Mouse (Mus musculus): Measurements from ENCODE around the gene Nfia.

The Nfia gene

DNA sequence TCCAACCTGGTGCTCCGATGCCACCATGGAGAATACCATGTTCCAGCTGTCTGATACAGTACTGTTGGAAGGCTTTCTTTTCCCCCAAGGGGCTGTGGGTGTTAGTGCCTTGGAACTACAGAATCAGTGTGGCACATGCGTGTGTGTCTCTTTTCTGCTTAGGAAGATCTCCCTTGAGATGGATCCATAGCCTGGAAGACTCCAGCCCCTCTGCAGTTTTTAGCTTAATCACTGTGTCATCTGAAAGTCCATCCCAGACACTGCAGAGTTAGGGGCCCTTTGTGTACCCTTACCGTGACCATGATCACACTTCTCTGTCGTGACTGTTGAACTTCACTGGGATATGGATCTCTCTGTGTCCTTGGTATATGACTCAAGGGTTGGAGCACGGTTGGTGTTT, 142.2 kb downstream of the Nfia start:
- no peak for DNase-seq

DNA sequence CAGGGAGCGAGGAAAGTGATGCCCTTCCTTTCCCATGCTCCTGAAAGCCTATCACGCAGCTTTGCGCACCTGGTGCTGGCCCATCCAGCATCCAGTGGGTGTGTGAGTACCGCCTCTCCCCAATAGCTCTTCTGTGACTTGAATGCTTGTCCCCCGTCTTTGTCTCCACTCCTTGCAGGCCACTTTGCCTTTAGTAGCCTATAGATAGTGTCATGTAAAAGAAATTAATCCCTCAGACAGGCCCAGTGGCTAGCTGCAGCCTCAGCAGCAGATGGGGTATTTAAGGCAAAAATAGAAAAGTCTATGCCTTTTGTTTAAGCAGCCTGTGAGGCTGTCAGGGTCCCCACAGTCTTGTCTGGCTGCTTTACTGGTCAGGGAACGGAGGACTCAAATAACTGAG, 145.0 kb downstream of the Nfia start:
- no peak for DNase-seq

DNA sequence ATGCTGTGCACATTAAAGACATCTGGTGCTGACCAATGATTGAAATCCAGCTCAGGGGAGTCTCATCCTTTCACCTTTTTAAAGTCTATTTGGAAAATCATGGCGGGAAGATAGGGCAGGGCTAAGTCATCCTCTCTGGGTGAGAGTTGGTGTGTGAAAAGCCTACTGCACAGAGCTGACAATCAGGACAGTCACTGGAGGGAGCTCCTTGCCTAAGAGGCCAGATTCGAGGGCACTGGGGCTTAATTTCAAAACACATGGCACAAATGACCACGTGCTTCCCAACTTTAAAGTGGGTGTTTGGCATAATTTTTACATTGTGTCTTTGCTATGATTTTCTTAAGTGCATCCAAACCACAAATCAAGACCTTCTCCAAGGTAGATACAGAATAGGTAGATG, 146.1 kb downstream of the Nfia start:
- no peak for DNase-seq

DNA sequence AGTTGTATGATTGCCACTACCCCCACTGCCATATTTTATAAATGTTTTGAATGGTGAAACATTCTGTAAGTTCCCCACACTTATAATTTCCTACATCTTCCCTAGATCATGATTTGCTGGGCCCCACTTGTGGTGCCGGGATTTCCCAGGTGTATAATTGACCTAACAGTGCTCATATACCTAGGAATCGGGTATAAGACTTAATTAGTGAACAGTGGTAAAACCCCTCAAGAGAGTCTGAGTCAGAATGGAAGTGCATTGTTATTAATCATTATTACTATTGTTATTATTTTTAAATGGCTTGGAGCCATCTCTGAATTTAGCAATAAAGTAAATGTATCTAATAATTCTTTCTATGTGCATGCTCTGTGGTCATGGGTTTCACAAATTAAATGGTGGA, 147.2 kb downstream of the Nfia start:
- no peak for DNase-seq

DNA sequence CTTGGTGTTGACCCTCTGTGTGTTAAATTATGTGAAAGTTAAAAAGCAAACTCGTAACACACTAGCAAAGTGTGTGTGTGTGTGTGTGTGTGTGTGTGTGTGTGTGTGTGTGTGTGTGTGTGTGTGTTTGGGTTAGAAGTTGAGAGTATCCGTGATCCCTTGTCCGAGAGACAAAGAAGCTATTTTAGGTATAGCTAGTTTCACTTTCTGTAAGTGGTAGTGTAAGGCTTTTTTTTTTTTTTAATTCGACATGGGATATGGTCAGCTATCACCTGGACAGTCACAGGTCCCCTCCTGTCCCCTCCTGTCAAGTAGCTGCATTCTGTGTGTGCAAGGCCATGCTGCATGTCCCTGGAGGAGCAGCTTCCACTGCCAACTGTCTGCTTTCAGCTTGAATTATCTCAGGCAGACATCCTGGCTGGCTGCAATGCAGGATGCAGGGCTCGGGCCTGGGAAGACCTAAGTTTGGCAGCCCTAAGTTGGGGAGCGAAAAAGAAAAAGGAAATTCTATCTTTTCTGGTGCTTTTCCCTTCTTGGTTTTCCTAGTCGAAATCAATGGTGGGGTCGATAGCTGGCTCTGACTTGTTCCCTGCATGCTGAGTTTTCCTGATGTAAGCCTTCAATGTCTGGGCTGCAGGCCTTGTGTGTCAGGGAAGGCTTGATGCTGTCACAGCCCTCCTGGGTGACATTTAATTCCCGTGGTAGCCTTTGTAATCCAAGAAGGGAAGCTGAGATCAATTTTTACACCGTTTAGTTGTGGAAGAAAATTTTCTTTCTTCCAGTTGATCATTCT, 147.9 kb downstream of the Nfia start:
- peak in 1 of 2 experiments; percentile 14 for DNase-seq

DNA sequence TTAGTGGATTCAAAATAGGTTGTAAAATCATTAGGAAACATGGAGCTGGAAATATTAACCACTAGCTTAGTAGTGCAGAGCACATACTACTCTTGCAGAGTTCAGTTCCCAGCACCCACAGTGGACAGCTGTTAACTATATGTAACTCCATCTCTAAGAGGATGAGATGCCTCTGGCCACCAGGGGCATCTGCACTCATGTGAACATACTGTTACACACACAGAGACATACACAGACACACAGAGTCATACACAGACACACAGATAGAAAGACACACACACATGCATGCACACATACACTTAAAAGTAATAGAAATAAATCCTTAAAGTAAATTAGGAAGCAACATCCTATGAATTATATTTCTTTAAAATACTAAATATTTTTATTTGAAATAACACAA, 149.1 kb downstream of the Nfia start:
- no peak for DNase-seq

DNA sequence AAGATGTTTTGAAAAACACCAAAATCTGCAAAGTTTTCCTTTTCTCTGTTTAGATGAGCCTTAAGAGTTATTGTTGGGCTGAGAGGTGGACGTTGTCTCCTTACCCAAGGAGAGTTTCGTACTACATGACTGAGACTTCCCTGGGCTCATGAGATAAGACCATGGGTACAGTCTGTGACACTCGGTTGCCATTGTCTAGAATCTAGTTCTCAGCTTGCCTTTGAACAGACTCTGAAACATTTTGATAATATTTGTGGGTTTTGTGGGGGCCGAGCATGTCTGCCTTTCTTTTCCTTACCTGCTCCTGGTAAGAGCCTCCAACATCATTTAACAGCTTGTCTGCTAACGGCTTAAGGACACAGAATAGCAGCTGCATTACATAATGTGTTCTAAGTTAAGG, 150.7 kb downstream of the Nfia start:
- DNase-seq: no peak

DNA sequence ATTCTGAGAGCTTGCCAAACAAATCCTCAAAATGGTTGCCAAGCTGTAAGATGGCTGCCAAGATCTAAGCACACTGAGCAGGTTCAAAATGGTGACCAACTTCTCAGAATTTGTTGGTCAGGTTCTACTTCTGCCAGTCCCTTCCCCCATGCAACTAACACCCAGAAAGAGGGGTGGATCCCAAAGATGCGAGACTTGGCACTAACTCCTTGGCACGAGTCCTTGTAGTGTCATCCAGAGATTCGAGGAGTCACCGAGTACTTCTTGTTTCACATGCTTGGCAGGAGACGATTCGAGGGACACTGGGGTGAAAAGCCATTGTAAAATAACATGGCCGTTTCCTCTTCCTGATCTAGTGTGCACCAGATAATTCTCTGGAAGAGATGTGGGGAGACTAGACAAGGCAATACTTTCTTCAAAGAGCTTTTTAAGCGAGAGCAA, 151.4 kb downstream of the Nfia start:
- DNase-seq: peak; percentile 72 to 78

DNA sequence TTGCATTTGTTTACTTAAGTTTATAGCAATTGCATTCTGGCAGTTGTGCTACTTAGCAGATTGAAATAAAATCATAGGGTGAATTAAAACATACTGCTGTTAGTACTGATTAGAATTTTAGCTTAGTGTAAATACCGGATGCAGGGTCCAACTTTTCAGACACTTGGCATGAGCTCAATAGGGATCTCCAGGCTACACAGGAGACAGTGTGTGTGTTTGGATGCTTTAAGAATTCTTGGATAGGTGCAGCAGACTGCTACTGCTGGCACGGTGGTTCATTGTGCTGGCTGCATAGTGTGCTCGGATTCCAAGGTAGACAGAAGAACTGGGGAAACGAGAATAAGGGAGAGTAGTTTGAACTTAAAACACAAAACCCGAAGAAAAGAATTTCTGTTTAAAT, 151.9 kb downstream of the Nfia start:
- DNase-seq: no peak

DNA sequence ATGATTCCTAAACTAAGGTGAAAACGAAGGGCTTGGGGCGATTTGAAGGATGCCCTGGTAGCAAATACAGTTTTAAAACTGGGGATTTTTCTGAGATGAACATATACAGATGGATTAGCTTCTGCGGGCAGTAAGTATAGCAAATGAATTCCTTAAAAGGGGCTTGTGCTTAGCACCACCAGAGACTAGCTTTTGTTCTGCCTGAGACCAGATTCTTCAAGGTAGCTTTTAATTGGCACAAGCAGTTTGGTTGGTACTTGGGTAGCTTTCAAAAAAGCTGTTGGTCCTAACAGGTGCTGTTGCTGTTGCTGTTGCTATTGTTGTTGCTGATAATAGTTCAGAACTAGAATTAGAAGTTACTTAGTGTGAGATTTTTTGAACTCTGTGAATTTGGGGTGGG, 152.3 kb downstream of the Nfia start:
- no peak for DNase-seq

DNA sequence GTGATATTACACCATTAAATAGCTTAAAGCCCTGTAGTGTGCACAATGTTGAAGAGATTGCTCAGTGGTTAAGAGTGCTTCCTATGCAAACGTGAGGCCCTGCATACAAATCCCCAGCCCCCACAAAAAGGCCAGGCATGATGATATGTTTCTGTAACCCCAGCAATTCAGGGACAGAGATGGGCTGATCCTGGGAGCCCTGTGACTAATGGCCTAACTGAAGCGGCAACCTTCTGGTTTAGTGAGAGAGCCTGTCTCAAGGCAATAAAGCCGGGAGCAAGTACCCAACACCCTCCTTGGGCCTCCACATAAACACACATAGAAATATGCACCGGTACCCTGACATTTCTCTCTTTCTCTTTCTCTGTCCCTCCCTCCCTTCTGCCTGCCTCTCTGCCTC, 153.1 kb downstream of the Nfia start:
- DNase-seq: no peak

DNA sequence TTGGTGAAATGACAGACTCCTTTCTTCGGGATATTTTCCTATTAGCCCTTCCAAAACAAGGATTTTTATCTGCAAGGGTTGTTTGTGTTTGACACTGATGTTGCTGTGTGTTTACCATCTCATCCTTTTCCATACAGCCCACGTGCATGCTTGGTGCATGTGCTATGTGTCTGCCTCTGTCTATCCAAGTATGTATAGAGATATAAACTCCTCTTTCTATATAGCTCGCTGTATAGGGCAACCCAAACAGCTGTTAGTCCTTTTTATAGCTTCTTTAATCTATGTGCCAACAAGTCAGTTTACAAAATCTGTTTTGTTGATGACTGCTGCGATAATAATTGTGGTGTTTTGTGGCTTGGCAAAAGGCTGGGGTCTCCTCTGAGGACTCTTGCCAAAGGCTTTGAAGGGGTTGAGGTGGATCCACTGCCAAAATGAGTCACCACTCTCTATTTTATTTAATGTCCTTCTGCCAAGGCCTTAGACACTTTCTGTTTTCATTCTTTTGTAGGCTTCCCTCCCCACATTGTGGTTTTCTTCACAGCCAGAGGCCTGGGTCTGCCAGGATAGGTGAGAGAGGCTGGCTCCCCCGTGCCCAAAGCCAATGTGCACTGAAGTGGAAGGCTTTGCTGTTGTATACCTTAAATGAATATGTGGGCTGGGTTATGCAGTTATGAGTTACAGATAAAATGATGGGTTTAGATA, 154.2 kb downstream of the Nfia start:
- no peak for DNase-seq

DNA sequence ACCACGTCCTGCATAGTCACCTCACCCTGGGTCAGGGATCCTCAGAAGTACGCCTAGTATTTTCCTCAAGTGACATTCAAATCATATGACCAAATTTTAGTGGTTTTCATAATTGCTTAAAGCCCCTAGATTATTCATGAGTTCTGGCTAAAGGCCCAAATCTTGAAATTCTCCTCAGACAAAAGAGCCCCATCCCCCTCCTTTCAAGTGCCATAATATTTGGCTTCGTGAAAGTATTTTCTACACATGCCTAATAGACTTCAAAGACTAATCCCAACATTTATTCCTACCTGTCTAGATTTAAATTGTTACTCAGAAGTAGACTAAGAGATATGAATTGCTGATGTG, 154.7 kb downstream of the Nfia start:
- DNase-seq: no peak

DNA sequence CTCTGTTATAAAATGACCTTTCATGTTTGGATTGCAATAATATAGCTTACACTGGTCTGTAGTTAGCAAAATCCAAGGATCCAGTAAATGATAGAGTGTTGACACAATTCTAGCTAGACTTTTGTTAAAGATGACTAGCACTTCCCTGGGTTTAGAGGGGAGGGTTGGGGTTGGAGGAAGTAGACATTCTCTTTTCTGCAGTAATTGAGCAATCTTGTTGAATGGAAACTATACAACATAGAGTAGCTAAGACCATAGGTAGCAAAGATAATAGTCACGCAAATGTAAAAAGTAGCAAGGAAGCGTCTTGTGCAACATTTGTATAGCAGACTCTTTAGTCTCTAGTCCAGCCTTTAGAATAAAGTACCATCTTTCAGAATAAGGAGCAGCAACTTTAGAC, 163.8 kb downstream of the Nfia start:
- no peak for DNase-seq

DNA sequence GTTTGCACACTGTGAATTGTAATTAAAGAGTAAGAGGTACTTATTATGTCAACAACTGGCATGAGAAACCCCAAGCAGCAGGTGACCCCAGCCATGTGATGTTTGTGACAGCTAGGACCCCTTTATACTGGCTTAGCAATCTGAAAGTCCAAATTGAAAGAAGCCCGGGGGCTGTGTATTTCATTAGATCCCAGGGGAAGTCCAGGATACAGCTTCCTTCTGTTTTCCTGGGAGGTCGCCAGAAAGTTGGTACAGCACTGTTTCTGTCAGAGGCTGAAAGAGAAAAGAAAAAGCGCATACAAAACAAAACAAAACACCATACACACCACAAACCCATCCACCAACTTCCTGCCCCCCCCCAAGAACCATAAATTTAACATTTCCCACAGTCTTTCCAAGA, 164.4 kb downstream of the Nfia start:
- peak in 1 of 2 experiments; percentile 19 for DNase-seq

DNA sequence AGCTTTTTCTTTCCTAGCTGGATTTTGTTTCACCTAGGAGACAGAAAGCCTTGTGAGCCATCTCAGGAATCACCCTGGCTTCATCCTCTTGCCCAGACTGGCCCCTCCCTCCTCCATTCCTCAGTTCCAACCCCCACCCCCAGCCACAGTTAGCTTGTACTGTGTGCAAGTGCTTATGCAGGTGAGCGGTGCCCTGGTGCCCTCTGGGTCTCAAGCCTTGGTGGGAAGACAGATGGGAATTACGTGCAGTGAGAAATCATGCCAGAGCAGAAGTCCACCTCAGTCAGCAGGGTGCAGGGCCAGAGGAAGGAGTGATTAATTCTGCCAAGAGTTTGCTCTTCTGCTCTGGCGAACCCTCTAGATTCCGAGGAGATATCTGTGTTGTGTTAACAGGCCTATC, 167.0 kb downstream of the Nfia start:
- peak; percentile 30 to 55 for DNase-seq

DNA sequence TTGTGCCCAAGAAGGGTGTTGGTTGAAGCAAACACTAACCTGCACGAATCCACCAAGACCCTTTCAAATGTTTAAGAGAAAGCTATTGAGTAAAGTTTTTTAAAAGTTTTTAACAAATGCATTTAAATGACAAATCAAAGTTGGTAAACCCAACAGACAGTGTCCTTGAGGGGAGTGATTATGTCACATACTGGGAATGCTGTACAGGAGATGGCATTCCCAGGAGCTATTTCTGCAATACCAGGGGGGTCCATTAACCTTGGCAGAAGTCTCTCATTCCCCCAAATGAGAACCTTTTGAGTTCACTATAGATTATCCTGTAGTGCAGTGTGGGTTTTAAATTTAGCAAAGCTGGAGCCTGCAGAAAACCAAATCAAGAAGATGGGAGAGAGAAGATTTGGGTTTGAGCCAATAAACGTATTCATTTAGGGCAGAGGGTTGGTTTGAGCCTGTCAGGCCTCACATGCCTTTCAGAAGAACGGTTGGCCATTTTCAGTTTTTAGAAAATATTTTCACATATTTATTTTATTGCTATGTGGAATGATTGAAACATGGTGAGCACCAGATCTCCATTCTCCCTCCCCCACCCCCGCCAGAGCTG, 167.5 kb downstream of the Nfia start:
- DNase-seq: no peak

DNA sequence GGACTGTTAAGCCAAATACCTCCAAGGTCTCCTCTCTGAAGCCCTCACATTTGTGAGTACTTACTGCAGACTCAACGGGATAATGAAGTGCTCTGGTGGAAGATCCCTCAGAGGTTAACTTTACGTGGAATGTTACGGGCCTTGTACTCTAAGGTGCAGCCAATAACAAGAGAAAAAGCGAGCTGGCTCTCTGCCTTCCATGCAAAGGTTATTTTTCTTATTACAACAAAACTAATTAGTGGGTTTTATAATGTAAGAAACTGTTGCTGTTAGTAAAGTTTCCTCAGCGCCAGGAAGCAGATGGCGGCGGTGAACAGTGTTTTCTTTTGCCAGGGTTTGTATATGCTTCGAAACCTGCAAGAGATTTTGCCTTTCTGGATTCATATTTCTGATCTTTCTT, 169.1 kb downstream of the Nfia start:
- DNase-seq: no peak

DNA sequence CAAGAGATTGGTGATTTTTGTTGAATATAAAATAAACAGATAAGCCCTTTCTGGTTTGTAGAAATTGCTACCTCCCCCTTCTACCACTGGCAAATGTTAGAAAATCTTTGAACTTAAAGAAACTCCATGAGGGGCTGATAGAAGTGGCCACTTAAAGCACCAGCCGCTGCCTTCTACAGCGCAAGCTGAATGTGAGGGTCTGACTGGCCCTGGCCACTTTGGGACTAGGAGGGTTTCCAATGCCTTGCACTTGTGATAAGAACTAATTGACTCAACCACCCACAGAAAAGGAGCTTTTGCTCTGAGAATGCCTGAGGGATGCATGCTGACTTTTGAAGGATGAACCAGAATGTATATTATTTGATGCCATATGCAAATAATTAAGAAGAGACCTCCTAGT, 171.8 kb downstream of the Nfia start:
- DNase-seq: no peak

DNA sequence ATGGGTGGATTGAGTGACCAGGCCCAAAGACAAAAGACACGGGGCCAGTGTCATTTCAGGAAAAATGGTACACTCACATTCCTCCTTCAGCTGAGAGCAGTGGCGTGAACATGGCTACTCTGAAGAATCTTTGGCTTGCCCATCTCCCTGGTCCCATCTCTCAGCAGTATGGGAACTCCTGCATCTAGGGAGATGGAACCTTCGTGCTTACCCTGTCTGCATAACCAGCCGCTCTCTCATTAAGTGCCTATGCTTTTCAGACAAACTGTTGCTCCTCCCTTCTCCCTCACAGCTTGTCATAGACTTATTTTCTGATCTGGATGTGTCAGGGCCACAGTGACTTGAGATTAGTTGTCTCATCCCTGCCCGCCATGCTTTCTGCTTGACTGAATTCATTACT, 174.9 kb downstream of the Nfia start:
- DNase-seq: no peak

DNA sequence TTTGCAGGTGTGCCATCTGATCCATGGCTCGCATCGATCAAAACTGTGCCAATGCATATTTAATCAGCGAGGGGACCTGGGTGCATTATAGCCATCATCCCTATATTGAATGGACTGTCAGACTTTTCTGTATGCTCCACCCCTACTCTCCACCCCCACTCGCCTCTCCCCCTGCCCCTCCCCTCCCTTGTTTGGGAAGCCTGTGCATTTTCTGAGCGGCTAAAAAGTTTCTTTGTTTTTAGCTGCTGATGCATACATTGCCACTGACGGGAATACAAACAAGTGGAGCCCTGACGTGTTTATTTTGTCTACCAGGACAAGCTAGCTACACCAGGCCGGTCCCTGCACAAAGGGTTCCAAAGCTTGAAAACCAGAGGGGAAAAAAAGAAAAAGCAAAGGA, 175.7 kb downstream of the Nfia start:
- no peak for DNase-seq

DNA sequence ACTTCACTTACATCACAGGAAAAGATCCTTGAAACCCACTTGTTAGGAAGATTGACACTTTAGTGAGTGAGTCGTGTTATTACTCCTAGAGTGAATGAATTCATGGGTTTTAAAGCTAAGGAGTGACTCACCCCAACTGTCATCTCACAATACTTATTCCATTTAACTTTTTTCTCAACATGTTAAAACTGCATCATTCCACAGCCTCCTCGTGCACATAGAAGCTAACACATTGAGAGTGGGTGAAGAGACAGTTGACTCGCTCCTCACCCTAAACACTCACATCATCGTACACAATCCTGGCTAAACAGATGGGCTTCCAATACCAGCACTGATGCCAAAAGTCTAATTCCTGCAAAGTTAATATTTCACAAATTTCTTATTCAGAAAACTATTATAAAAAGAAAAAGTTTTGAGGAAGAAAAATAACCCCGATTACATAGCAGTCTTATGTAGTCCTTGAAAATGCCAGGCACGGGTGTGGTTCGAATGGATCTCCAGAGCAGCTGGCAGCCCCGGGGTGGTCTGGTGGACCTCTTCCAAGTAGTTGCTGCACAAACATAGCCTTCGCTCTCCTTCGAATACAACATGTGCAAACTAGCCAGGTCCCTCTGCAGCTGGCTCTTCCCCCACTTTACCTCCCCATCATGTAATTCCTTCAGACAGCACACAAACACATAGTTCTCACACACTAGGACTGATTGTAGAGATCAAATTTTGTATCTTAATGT, 178.0 kb downstream of the Nfia start:
- DNase-seq: no peak

DNA sequence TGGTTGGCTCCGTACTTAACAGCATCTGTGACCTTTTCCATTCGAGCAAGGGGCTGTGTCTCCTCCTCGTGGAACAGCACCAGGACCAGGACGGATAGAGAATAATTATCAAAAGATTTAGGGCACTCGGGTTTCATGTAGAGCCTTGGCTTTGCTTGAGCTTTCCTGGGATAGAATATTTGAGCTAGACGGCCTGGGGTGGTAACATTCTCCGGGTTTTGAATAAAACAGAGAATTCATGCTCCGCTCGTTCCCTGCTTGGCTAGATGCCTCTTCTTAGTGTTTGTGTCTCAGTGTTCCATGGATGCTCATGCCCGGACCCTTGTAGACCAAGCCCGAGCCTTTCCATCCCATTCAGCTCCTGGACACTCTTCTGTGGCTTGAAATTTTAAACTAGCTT, 181.4 kb downstream of the Nfia start:
- DNase-seq: peak in 1 of 2 experiments; percentile 14

DNA sequence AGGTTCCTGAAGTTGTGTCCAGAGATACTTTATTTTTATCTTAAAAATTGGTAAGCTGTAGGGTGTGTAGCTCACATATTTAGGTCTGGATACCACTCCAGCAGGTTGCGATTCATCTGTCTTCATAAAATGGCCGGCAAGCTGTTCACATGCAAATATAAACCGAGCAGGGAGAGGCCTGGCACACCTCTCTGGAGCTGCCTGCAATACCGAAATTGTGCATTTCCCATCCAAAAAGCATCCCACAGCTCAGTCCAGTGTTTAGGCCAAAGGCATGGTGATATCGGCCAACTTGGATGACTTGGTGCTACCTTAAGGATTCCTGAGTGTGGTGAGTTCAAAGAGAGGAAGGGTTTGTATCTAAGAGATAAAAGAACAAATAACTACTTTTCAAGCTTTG, 185.6 kb downstream of the Nfia start:
- DNase-seq: no peak
